Mouse (Mus musculus): ENCODE data around the gene Etnk1.
A peak's percentile ranks its signal among the peaks of the same experiment; 100 is the strongest.
"Not testable (repeated sequence)": the region's sequence is repeated elsewhere in the genome, so short reads cannot be mapped to it uniquely, and the experiment has no call there.

Gene Etnk1

GRCm38 (mm10) chr6:143171781-143172465, 4.9 kb downstream of the Etnk1 start:
- no peak for DNase-seq

GRCm38 (mm10) chr6:143172683-143173082, 5.7 kb downstream of the Etnk1 start:
- not testable (repeated sequence) for DNase-seq

- no peak for DNase-seq
Measured at GRCm38 (mm10) chr6:143174226-143174625, 7.2 kb downstream of the Etnk1 start.

GRCm38 (mm10) chr6:143174906-143175656, 8.1 kb downstream of the Etnk1 start:
- peak; percentile 58 for DNase-seq

- no peak for DNase-seq
Measured at GRCm38 (mm10) chr6:143176076-143176475, 9.1 kb downstream of the Etnk1 start.

GRCm38 (mm10) chr6:143176591-143176990, 9.6 kb downstream of the Etnk1 start:
- DNase-seq: no peak

GRCm38 (mm10) chr6:143179181-143179580, 12.2 kb downstream of the Etnk1 start:
- no peak for DNase-seq

GRCm38 (mm10) chr6:143179733-143180132, 12.7 kb downstream of the Etnk1 start:
- DNase-seq: no peak

- no peak for DNase-seq
Measured at GRCm38 (mm10) chr6:143180511-143180910, 13.5 kb downstream of the Etnk1 start.

- no peak for DNase-seq
Measured at GRCm38 (mm10) chr6:143184099-143184498, 17.1 kb downstream of the Etnk1 start.

GRCm38 (mm10) chr6:143184745-143185144, 17.7 kb downstream of the Etnk1 start:
- no peak for DNase-seq

- no peak for DNase-seq
Measured at GRCm38 (mm10) chr6:143190838-143191476, 23.9 kb downstream of the Etnk1 start.

GRCm38 (mm10) chr6:143191477-143192098, 24.6 kb downstream of the Etnk1 start:
- DNase-seq: no peak

- DNase-seq: no peak
Measured at GRCm38 (mm10) chr6:143192709-143193108, 25.7 kb downstream of the Etnk1 start.

GRCm38 (mm10) chr6:143193166-143193565, 26.1 kb downstream of the Etnk1 start:
- DNase-seq: peak; percentile 52

- DNase-seq: no peak
Measured at GRCm38 (mm10) chr6:143193641-143194040, 26.6 kb downstream of the Etnk1 start.

- no peak for DNase-seq
Measured at GRCm38 (mm10) chr6:143197053-143197452, 30.0 kb downstream of the Etnk1 start.

GRCm38 (mm10) chr6:143198421-143198820, 31.4 kb downstream of the Etnk1 start:
- no peak for DNase-seq

- DNase-seq: peak; percentile 21
Measured at GRCm38 (mm10) chr6:143203097-143203496, 36.1 kb downstream of the Etnk1 start.

- no peak for DNase-seq
Measured at GRCm38 (mm10) chr6:143208880-143209279, 41.9 kb downstream of the Etnk1 start.

- no peak for DNase-seq
Measured at GRCm38 (mm10) chr6:143212766-143213165, 45.7 kb downstream of the Etnk1 start.

GRCm38 (mm10) chr6:143213461-143213860, 46.4 kb downstream of the Etnk1 start:
- DNase-seq: no peak

GRCm38 (mm10) chr6:143216221-143216620, 49.2 kb downstream of the Etnk1 start:
- peak; percentile 48 for DNase-seq

All from kidney, postnatal 14 days (tissue).